Mouse (Mus musculus) midbrain, postnatal 0 days (tissue): ENCODE measurements around the gene Col6a4. TPM values are rescaled to one million over a fixed set of nuclear protein-coding genes. Genes with fewer than 3 reads are reported as not detected.
A peak's percentile ranks its signal among the peaks of the same experiment; 100 is the strongest.

Source experiments
- ATAC-seq: fragments of 200-750 bp; cut with Nextera tagmentation; 2 replicates; pipeline ENCODE4 v1.8.0; 2017; ENCODE audit warnings: moderate number of reproducible peaks, mild to moderate bottlenecking, moderate TSS enrichment, moderate library complexity; ENCODE audit not compliant: low FRiP score
- DNase-seq: peaks from one replicate; pipeline ENCODE4 v3.0.0-alpha.2; 2015; ENCODE audit warnings: low spot score
- H3K27ac ChIP-seq: fragments of 300-500 bp; sonication (generic); 2 replicates; pipeline ENCODE4 v1.5.1; 2014; ENCODE audit warnings: low read depth, mild to moderate bottlenecking, low read length, mixed read lengths
- H3K27me3 ChIP-seq: fragments of 300-500 bp; sonication (generic); 2 replicates; pipeline ENCODE4 v1.6.1; 2014; ENCODE audit warnings: low read length, control low read depth, mixed read lengths; ENCODE audit not compliant: insufficient read depth
- H3K36me3 ChIP-seq: fragments of 300-500 bp; sonication (generic); 2 replicates; pipeline ENCODE4 v1.6.1; 2014; ENCODE audit warnings: low read length, control low read depth, mixed read lengths; ENCODE audit not compliant: insufficient read depth
- H3K4me1 ChIP-seq: fragments of 300-500 bp; sonication (generic); 2 replicates; pipeline ENCODE4 v1.6.1; 2014; ENCODE audit warnings: mild to moderate bottlenecking, control low read depth, antibody characterized with exemption, low read length, mixed read lengths; ENCODE audit not compliant: insufficient read depth
- H3K4me2 ChIP-seq: fragments of 300-500 bp; sonication (generic); 2 replicates; pipeline ENCODE4 v1.6.1; 2014; ENCODE audit warnings: low read depth, mild to moderate bottlenecking, low read length, mixed read lengths; ENCODE audit not compliant: poor library complexity, severe bottlenecking
- H3K4me3 ChIP-seq: fragments of 300-500 bp; sonication (generic); 2 replicates; pipeline ENCODE4 v1.5.1; 2014; ENCODE audit warnings: low read depth, mild to moderate bottlenecking, low read length, moderate library complexity
- H3K9ac ChIP-seq: fragments of 300-500 bp; sonication (generic); replicated peaks from 2 replicates; pipeline ENCODE4 v1.6.1; 2014; ENCODE audit warnings: mild to moderate bottlenecking, low read length, moderate library complexity, mixed read lengths; ENCODE audit not compliant: poor library complexity, severe bottlenecking
- H3K9me3 ChIP-seq: fragments of 300-500 bp; sonication (generic); 2 replicates; pipeline ENCODE4 v1.6.1; 2016; ENCODE audit warnings: low read length, control low read depth
- CTCF ChIP-seq: IDR thresholded peaks from 2 replicates; pipeline ENCODE4 v1.5.1; 2016; ENCODE audit warnings: antibody characterized with exemption, mild to moderate bottlenecking
- WGBS: fragments of 180-500 bp; shearing (Covaris S2); extraction: QIAGEN DNeasy Blood & Tissue Kit; methylation state at CpG from one replicate; pipeline ENCODE4 v1.1.7; 2014; 5-methylcytosine and 5-hydroxymethylcytosine counted together
- polyA plus RNA-seq: library from polyadenylated mRNA; unstranded; fragments of >200 nt; fragmentation: Nextera tagmentation; extraction: Ambion mirVana; gene quantifications from 2 replicates; pipeline ENCODE4 v1.2.1, GENCODE M21; 2015
- total RNA-seq: library from RNA; depleted of rRNA; stranded (reverse); fragments of >200 nt; gene quantifications from 2 replicates; pipeline ENCODE4 v1.2.3, GENCODE M21; 2014

Gene Col6a4
- total and polyA plus RNA-seq, 2 experiments from 2014 or later = 1.3 to 2.6 TPM

DNA sequence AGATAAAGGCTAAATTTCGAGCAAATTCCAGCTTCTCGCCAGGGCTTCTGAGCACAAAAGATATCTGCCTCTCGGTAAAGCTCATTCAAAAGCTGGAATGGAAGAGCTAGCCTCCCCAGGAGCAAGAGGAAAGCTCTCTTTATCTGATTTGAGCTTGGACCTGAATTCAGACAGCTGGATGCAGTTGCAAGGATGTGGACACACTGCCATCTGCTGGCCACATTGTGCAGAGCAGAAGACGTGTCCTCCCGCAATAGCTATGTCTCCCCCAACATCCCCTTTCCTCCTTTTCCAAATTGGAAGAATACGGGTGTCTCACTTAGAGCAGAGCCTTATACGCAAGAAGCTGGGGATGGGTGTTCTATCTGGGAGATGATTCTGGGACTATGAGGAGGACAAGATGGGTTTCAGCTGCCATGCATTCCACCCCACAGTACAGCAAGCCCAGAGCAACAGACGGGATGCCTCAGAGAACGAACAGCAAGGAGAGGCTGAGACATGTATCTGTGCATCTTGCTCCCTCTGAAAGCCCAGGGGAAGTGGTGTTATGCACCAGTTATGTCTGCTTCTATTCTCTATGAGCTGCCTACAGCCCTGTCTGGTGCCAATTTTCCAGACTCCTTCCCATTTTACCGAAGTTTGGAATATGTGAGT lies 16.3 kb upstream of the Col6a4 start:
- H3K27me3 ChIP-seq = no peaks in the 10 kb centered on the region
- no peaks in the 10 kb centered on the region for H3K9me3 ChIP-seq
- H3K27ac ChIP-seq = no peak overlapping the region
- no peaks in the 10 kb centered on the region for H3K4me1 ChIP-seq
- H3K36me3 ChIP-seq = no peaks in the 10 kb centered on the region
- 29% methylated on average over 10 of the region's 10 CpGs for WGBS
- H3K9ac ChIP-seq = no peak overlapping the region
- ATAC-seq (0 out of 2 replicates have a peak, but pooled peaks have one; percentile 23), DNase-seq (peak; percentile 76)
- H3K4me2 ChIP-seq = no peak overlapping the region
- no peak overlapping the region for H3K4me3 ChIP-seq
- TF ChIP-seq CTCF = peak; percentile 98

DNA sequence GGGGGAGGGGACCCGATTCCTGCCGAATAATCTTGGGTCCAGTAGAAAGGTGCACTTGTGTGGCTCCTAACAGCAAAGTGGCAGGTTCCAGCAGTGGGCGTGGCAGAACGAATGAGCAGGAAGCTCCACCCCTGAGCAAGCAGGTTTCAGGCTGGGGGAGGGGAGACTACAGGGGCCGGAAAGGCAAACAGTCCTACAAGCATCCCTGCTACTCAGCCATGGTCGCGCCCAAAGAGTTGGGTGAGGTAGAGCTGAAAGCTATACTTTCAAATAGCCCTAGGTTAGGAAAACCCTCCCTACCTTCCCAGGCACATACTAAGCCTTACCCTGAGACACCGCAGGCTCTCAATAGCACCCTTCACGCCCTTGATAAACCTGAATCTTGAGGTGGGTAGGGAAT lies 9.7 kb upstream of the Col6a4 start:
- Histone ChIP-seq H3K4me2 (no peak overlapping the region), H3K27me3 (no peaks in the 10 kb centered on the region), H3K9ac (no peak overlapping the region), H3K36me3 (no peaks in the 10 kb centered on the region), H3K9me3 (no peaks in the 10 kb centered on the region), H3K4me1 (no peaks in the 10 kb centered on the region), H3K27ac (no peak overlapping the region), H3K4me3 (no peak overlapping the region)
- DNase-seq = no peak
- ATAC-seq = no peak
- WGBS = 81% methylated on average over 9 of the region's 9 CpGs
- TF ChIP-seq CTCF = no peak

DNA sequence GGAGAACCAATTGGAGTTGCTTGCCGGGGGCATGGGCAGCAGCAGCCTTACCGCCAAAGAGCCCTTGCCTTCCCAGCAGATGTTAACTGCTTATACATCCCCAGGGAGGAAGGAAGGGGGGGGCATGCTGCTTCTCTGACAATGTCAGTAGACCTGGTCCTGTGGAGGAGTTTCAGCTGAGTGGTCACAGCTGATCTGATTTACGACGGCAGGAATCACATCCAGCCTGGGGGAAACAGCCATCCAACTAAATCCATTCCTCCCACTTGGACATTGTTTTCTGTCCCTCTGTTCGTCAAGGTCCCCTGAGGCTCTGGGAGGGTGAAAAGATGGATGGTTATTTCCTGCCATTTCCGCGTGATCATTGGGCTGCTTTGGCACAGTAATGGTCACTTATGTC lies 7.8 kb upstream of the Col6a4 start:
- 72% methylated on average over 7 of the region's 7 CpGs for WGBS
- Histone ChIP-seq H3K27ac (no peak overlapping the region), H3K36me3 (no peaks in the 10 kb centered on the region), H3K9me3 (no peaks in the 10 kb centered on the region), H3K27me3 (no peaks in the 10 kb centered on the region), H3K4me2 (no peak overlapping the region), H3K4me1 (0 out of 2 replicates have a peak, but pooled peaks cover 3% of the 10 kb centered on the region), H3K4me3 (no peak overlapping the region), H3K9ac (no peak overlapping the region)
- no peak for DNase-seq
- TF ChIP-seq CTCF = no peak
- ATAC-seq = no peak

DNA sequence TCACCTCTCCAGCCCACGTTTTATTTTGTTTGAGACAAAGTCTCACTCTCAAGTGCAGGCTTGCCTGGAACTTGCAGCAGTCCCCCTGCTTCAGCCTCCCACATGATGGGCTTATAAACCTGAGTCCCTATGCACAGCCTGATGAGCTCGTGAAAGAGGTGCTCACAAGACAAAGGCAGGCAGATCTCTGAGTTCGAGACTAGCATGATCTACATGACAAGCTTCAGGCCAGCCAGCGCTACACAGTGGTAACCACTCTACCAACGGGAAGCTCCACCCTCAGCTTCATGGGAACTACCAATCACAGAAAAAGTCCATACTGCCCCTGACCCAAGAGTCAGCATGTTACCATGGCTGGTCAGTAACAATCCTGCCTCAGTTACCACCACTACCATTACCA lies 4.6 kb upstream of the Col6a4 start:
- H3K36me3 ChIP-seq = no peaks in the 10 kb centered on the region
- H3K4me3 ChIP-seq = no peak overlapping the region
- peak overlapping the region; percentile 60; the same call in 1 of the 2 replicates for H3K27ac ChIP-seq
- no peak overlapping the region for H3K9ac ChIP-seq
- no peak for ATAC-seq
- DNase-seq = no peak
- 0 out of 2 replicates have a peak, but pooled peaks cover 6% of the 10 kb centered on the region for H3K4me1 ChIP-seq
- H3K27me3 ChIP-seq = no peaks in the 10 kb centered on the region
- H3K9me3 ChIP-seq = no peaks in the 10 kb centered on the region
- WGBS = 66% methylated on average over 5 of the region's 5 CpGs
- no peak overlapping the region for H3K4me2 ChIP-seq
- no peak for TF ChIP-seq CTCF

DNA sequence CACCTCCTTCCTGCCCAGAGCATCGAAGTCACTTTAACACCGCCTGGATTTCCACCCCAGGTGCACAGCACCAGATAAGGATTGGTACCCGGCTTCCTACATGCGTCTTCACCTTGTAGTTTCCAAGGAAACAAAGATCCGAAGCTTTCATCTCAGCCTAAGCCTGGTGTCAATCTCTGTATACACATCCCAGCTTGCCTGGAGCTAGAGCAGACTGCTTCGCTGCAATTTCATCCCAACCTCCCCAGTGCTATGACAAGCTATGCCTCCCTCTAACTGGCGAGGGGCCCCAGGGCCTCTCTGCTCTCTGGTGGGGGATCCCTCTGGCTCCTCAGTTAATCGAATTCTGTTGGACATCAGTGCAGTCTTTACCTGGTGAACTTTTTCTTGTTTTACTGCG lies 3.7 kb upstream of the Col6a4 start:
- ATAC-seq = peak; percentile 63
- Histone ChIP-seq H3K27me3 (no peaks in the 10 kb centered on the region), H3K27ac (peak overlapping the region; percentile 60; the same call in 1 of the 2 replicates), H3K9me3 (no peaks in the 10 kb centered on the region), H3K4me1 (0 out of 2 replicates have a peak, but pooled peaks cover 6% of the 10 kb centered on the region), H3K4me2 (peak overlapping the region; percentile 8; the same call in 1 of the 2 replicates), H3K36me3 (no peaks in the 10 kb centered on the region), H3K9ac (no peak overlapping the region), H3K4me3 (no peak overlapping the region)
- peak; percentile 20 for DNase-seq
- no peak for TF ChIP-seq CTCF
- 32% methylated on average over 9 of the region's 9 CpGs for WGBS

DNA sequence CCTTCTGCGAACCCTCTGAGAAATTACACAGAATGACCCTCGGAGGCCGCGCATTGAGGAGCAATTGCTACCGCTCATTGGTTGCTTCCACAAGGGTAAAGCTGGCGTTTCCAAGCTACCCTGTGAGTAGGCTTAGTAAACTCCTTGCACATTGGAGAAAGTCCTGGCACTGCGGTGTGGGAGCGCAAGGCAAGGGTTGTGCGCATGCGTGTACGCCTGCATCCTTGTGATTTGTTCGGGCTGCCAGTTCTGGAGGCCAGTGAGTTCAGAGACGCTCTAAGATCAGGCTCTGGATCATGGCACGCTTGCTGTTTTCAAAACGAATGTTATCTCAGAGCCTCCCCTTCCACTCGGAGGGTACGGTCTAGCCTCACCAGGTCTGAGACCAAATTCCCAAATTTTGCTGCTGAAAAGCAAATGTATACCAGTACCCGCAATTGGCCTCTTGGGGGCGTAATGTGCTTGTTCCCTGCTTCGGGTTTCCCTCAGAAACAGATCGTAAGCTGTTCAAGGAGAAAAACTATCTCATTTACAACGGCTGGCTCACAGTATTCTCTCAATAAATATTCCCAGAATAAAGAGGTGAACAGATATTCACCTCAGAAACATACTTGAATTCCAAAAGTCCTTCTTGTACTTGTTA lies 2.9 kb upstream of the Col6a4 start:
- ATAC-seq (no peak), DNase-seq (peak; percentile 40)
- H3K36me3 ChIP-seq = no peaks in the 10 kb centered on the region
- H3K4me2 ChIP-seq = peak overlapping the region; percentile 1; the same call in 1 of the 2 replicates
- H3K27ac ChIP-seq = peak overlapping the region; percentile 9; the same call in 1 of the 2 replicates
- no peaks in the 10 kb centered on the region for H3K27me3 ChIP-seq
- peak; percentile 51 for TF ChIP-seq CTCF
- 0 out of 2 replicates have a peak, but pooled peaks cover 6% of the 10 kb centered on the region for H3K4me1 ChIP-seq
- no peaks in the 10 kb centered on the region for H3K9me3 ChIP-seq
- H3K9ac ChIP-seq = no peak overlapping the region
- 72% methylated on average over 22 of the region's 22 CpGs for WGBS
- no peak overlapping the region for H3K4me3 ChIP-seq
